Mouse (Mus musculus) macrophage (primary cell): Measurements from ENCODE around the gene Edem1. TPM values are rescaled to one million over a fixed set of nuclear protein-coding genes. Genes with fewer than 3 reads are reported as not detected.

Experiments used
- H3K27ac ChIP-seq: fragments of 350-480 bp; formaldehyde crosslinking; 2 replicates; pipeline ENCODE4 v1.9.0; 2021
- H3K36me3 ChIP-seq: fragments of 350-480 bp; formaldehyde crosslinking; 2 replicates; pipeline ENCODE4 v1.9.0; 2021; ENCODE audit errors: inconsistent target
- H3K4me3 ChIP-seq: fragments of 350-480 bp; formaldehyde crosslinking; 2 replicates; pipeline ENCODE4 v1.9.0; 2021; ENCODE audit errors: inconsistent target
- H3K79me2 ChIP-seq: fragments of 350-480 bp; formaldehyde crosslinking; 2 replicates; pipeline ENCODE4 v1.9.0; 2021; ENCODE audit errors: inconsistent target
- WGBS: methylation state at CpG from one replicate; pipeline ENCODE4 v1.1.7; 2026; ENCODE audit warnings: inconsistent platforms; ENCODE audit not compliant: missing documents; 5-methylcytosine and 5-hydroxymethylcytosine counted together
- polyA plus RNA-seq: library from polyadenylated mRNA; stranded (reverse); fragments of 250-400 nt; gene quantifications from 3 replicates; pipeline ENCODE4 v1.2.4, GENCODE M21; 2018; ENCODE audit warnings: inconsistent platforms
- total RNA-seq, 78 experiments: library from RNA; depleted of rRNA; stranded (reverse); fragments of 250-400 nt; gene quantifications; 1 replicate in 9 of 78; 2 replicates in 24 of 78; 3 replicates in 43 of 78; 4 replicates in 2 of 78; pipeline ENCODE4 v1.2.4; 2018; ENCODE audit warnings: inconsistent platforms in 56 of 78

Gene Edem1
- 100 to 1,000 TPM in 19 of 26 experiments, 10 to 100 TPM in 7; 62.0 to 253 (median 163) TPM for total RNA-seq (2018; cell fraction: chromatin; rRNA removed)
- total RNA-seq (2018; cell fraction: cytosol; rRNA removed) = 100 to 1,000 TPM in 13 of 26 experiments, 10 to 100 TPM in 13; 62.6 to 173 (median 103) TPM
- 100 to 1,000 TPM; 110 to 262 (median 169) TPM for total RNA-seq (2018; cell fraction: nucleus; rRNA removed)
- polyA plus RNA-seq = 91.9 to 108 TPM (median 94.0 TPM) in 3 replicates

DNA sequence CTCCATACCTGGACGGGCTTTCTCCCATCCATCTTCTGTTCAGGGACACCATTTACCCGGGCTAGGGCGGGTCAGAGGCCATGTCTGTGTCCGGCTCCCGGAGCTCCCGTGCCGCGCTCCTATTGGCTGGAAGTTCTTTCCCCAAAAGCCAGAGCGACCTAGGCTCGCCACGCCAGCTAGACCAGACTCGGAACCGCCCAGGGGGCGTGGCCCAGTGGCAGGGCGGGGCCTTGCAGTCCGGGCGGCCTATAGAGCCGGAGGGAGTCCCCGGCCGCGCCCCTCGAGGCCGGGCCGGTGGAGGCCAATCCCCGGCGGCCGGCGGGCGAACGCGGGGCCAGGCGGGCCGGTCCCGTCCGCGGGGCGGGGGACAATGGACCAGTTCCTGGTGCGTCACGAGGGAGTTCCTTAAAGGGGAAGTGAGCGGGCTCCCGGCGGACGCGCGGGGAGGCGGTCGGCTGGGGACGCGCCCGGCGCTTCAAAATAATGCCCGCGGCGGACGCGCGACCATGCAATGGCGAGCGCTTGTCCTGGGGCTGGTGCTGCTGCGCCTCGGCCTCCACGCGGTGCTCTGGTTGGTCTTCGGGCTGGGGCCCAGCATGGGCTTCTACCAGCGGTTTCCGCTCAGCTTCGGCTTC, at the start of gene Edem1:
Edem1 (plus strand) TSS at position 408 of the 635 bp plus-strand sequence.
- peak within 1 kb of the TSS; percentile 92 for H3K4me3 ChIP-seq
- WGBS = under 1% methylated on average over 58 of the region's 67 CpGs
- peaks cover 5% of the 10 kb centered on the region; the same call in 1 of the 2 replicates for H3K36me3 ChIP-seq
- peaks cover 68% of the 10 kb centered on the region for H3K79me2 ChIP-seq
- H3K27ac ChIP-seq = peak within 1 kb of the TSS; percentile 89

DNA sequence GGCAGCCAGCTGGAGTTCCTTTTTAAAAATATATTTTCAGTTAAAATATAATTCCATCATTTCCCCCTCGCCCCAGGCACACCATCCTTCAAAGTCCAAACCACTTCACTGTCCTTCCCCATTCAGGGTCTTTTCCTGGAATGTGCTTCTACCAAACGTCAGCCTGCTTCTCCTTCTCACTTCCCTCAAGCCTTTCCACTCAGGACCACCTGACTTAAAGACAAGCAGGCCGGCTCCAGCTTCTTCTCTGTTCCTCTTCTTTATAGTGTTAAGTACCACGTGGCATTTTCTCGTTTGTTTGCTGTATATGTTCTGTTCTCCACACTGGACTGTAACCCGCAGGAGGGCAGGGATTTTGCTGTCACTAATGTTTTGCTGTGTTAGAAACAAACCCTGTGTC, 46.6 kb upstream of the Edem1 start:
- H3K36me3 ChIP-seq = no peaks in the 10 kb centered on the region
- H3K4me3 ChIP-seq = no peak overlapping the region
- peak overlapping the region; percentile 77 for H3K27ac ChIP-seq
- H3K79me2 ChIP-seq = peaks cover 38% of the 10 kb centered on the region
- WGBS = 8% methylated on average over 6 of the region's 6 CpGs

DNA sequence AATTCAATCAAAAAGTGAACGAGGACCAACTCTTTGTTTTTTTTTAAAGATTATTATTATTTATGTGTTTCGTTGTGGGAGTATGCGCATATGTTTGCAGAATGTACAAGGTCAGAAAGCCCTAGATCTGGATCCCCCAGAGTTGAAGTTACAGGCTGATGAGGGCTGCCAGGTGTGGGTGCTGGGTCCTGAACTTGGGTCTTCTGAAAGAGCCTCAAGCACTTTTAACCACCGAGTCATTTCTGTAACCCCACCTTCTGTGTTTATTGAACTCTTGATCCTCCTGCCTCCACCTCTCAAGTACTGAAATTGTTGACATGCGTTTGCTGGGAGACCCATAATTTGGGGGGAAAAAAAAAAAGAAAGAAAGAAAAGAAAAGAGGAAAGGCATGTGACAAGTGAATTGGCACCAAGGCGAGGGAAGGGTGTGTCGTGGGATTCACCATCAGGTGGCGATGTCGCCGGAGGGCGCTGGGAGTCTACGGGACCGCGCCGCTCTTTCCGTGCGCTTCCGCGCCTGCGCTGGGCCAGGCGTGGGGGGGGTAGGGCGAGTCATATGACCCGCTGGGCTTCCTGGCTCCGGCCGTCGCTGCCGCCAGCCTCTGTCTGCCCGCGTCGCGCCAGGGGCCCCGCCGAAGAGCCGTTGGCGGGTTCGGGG, 45.8 kb upstream of the Edem1 start, which contains the start of gene Arl8b:
Arl8b (plus strand) TSS at position 574 of the 658 bp plus-strand sequence.
- Histone ChIP-seq H3K4me3 (peak within 1 kb of the TSS; percentile 90), H3K36me3 (no peaks in the 10 kb centered on the region), H3K79me2 (peaks cover 46% of the 10 kb centered on the region), H3K27ac (peak within 1 kb of the TSS; percentile 85)
- WGBS = 13% methylated on average over 32 of the region's 36 CpGs

DNA sequence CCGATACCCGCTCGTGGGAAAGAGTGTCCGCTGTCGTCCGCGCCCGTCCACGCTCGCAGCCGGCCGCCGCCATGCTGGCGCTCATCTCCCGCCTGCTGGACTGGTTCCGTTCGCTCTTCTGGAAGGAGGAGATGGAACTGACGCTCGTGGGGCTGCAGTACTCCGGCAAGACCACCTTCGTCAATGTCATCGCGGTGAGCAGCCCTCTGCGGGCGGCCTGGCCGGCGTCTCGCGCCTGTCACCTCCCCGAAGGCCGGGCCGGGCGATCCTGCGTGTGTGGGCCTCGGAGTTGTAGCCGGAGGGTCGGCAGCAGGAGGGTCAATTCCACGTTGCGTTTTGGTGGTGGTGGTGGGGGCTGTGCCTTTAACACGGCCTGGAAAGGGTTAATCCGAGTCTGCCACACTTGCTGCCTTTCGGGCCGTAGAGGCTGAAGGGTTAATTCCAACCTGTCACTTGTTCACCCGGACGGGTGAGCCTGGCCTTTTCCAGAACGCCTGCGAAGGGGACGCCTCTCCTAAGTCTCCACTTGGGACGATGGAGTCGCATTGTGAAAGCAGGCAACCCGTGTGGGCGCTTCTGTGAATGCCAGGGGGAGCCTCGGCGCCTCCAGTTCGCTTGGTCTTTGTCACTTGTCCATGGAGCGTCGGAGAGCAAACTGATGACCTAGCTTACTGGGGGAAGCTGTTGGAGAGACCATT, 45.1 kb upstream of the Edem1 start:
- H3K79me2 ChIP-seq = peaks cover 53% of the 10 kb centered on the region
- peak overlapping the region; percentile 90 for H3K4me3 ChIP-seq
- peak overlapping the region; percentile 85 for H3K27ac ChIP-seq
- H3K36me3 ChIP-seq = no peaks in the 10 kb centered on the region
- under 1% methylated on average over 52 of the region's 57 CpGs for WGBS

DNA sequence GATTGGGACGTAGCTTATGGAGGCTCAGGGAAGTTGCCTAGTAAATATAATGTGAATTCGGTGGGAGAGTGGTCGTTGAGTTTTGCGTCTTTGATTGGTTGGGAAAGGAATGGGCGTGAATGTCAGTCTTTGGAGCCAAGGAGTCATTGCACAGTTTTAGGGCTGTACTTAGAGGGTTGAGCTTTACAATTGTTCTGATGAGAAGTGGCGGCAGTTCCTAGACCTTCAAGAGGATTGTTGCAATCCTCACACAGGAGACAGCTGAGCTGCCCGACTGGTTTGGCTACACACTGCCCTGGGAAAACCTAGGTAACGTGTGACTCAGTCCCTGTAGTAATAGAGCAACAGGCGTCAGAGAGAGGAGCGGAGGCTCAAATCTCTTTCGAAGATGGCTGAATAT, 44.4 kb upstream of the Edem1 start:
- Histone ChIP-seq H3K4me3 (peak overlapping the region; percentile 90), H3K36me3 (0 out of 2 replicates have a peak, but pooled peaks cover 5% of the 10 kb centered on the region), H3K27ac (peak overlapping the region; percentile 85), H3K79me2 (peaks cover 60% of the 10 kb centered on the region)
- WGBS = 16% methylated on average over 10 of the region's 11 CpGs

DNA sequence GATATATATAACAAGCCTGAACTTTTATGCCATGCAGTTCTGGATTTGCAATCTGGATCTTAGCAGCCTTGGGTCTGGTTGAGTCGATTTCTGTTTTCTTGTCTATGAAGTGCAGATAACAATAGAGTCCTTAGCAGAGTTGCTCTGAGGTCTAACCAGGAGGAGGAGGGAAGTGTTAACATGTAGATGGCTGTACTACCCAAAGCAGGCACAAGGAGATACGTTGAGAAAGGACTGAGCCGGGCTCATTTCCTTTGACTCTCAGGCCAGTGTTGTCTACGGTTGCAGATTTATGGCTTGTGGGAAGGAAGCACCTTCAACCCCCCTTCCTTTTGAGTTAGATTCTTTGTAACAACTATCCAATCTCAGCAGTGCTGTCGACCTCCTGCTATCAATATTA, 43.6 kb upstream of the Edem1 start:
- H3K27ac ChIP-seq = peak overlapping the region; percentile 85
- H3K4me3 ChIP-seq = peak overlapping the region; percentile 90
- WGBS = 3% methylated on average over 4 of the region's 5 CpGs
- H3K36me3 ChIP-seq = 0 out of 2 replicates have a peak, but pooled peaks cover 6% of the 10 kb centered on the region
- peaks cover 68% of the 10 kb centered on the region for H3K79me2 ChIP-seq

DNA sequence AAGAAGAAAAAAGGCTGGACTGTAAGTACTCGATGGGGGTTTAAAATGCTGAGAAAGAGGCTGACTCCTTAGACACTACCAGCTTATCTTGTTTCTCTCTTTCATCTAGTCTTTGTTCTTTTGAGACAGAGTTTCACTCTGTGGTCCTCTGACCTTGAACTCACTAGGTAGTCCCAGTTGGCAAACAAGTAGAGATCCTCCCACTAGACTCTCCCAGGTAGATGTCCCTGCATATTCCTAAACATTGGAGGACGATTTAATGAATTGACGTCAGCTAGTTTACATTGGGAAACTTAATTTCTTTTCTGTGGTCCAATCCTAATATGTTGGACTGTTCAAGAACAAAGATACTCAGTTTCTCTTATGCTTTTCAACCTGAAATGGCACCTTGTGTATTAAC, 42.9 kb upstream of the Edem1 start:
- 95% methylated on average over 3 of the region's 3 CpGs for WGBS
- Histone ChIP-seq H3K79me2 (peaks cover 75% of the 10 kb centered on the region), H3K27ac (0 out of 2 replicates have a peak overlapping the region, but pooled peaks have one; percentile 85), H3K36me3 (0 out of 2 replicates have a peak, but pooled peaks cover 6% of the 10 kb centered on the region), H3K4me3 (peak overlapping the region; percentile 90; the same call in 1 of the 2 replicates)

DNA sequence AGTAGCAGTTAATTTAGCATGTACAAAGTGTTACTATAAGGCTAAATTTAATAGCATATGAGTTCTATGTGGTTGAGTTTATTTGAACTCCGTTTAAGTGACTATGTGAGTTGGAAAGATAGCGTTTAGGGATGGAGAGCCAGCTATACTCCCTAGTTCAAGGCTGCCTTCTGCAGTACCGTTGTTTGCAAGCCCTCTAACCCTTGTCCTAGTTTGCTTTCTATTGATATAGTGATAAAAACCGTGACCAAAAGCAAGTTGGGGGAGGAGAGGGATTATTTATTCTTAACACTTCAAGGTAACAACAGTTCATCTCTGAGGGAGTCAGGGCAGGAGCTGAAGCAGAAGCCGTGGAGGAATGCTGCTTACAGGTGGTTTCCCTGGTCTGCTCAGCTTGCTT, 36.9 kb upstream of the Edem1 start:
- 94% methylated on average over 5 of the region's 5 CpGs for WGBS
- H3K27ac ChIP-seq = no peak overlapping the region
- peaks cover 100% of the 10 kb centered on the region for H3K79me2 ChIP-seq
- H3K4me3 ChIP-seq = no peak overlapping the region
- H3K36me3 ChIP-seq = 0 out of 2 replicates have a peak, but pooled peaks cover 6% of the 10 kb centered on the region

DNA sequence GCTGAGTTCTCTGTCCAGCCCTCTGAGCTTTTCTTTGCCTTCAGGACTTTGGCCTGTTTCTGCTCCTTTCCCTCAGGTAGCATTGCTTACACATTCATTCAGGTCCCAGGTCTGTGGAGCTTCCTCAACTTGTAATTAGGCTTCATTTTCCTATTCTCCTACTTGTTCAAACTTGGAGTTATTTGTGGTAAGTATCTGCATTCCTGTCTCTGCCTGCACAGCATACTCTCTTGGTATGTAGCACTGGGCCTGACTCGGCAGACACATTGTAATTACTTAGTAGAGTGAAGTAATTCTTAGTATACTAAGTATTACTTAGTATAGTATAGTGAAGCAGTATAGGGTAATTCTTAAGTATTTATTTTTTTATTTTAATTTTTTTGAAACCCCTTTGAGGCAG, 32.5 kb upstream of the Edem1 start:
- peaks cover 100% of the 10 kb centered on the region for H3K79me2 ChIP-seq
- WGBS = 100% methylated on average over 1 of the region's 1 CpGs
- no peak overlapping the region for H3K27ac ChIP-seq
- H3K4me3 ChIP-seq = no peak overlapping the region
- H3K36me3 ChIP-seq = no peaks in the 10 kb centered on the region

DNA sequence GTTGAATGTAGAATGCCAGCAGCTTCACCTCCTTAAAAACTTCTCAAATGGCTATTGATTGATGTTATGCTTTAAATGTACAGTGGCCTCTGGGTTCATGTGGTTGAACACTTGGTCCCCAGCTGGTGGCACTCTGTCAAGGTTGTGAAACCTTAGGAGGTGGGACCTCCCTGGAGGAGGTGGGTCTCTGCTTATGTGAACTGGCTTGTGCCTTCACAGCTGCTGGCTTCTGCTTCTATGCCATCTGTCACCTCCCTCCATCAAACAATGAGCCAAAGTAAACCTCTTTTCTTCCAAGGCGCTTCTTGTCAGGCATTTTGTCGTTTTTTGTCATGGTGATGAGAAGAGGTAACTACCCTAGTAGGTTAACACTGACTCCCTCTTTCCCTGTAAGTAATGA, 31.7 kb upstream of the Edem1 start:
- 90% methylated on average over 2 of the region's 2 CpGs for WGBS

DNA sequence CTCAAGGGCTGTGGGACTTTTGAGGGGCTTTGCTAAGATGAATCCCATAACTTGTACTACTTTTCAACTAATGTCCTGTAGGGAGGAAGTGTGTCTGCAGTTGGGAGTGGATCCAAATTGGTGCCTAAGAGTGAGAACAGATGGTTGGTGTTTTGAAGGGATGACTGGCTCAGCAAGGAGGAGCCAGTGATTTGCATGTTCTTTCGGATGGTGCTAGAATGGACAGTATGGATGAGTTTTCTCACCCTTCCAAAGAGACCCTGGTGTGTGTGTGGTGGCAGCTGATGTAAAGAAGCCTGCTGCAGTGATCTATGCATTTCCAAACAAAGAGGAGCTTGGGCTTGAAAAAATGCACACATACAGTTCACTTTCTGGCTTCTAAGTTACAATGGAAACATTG, 23.2 kb upstream of the Edem1 start:
- Histone ChIP-seq H3K4me3 (no peak overlapping the region), H3K79me2 (peaks cover 100% of the 10 kb centered on the region), H3K36me3 (no peaks in the 10 kb centered on the region), H3K27ac (no peak overlapping the region)
- 92% methylated on average over 1 of the region's 1 CpGs for WGBS

More for the DNA sequence above, 31.7 kb upstream of the Edem1 start:
- peaks cover 100% of the 10 kb centered on the region for H3K79me2 ChIP-seq
- H3K36me3 ChIP-seq = no peaks in the 10 kb centered on the region
- no peak overlapping the region for H3K27ac ChIP-seq
- H3K4me3 ChIP-seq = no peak overlapping the region

DNA sequence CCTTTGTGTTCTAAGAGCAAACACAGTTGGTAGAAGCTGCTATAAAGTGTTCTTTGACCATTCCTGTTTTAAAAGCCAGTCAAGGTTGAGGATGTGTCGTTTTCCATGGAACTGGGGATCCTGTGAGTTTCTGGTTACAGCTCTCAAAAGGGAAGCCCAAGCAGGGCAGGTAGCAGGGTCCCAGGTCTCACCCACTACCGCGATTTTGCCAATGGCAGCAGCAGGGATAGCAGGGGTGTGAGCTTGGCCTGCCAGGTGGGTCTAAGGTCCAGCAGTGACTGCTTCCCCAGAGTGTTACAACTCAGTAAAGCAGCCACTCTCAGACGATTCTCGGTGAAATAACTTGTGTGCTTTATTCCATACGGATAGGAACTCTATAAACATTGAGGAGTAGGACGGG, 22.6 kb upstream of the Edem1 start:
- WGBS = 99% methylated on average over 7 of the region's 7 CpGs
- Histone ChIP-seq H3K79me2 (peaks cover 100% of the 10 kb centered on the region), H3K4me3 (no peak overlapping the region), H3K36me3 (no peaks in the 10 kb centered on the region), H3K27ac (no peak overlapping the region)

DNA sequence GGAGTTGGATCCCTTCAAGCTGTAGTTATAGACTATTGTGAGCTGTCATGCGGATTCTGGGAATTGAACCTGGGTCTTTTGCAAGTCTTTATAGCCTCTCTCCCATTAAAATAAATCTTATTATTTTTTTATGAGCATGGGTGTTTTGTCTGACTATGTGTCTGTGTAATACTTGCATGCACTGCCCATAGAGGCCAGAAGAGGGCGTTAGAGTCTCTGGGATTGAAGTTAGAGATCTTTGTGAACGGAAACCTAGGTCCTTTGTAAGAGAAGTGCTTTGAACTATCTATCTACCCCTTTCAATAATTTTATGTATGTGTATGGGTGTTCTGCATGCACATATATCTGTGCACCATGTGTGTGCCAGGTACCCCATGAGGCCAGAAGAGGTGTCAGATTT, 21.0 kb upstream of the Edem1 start:
- Histone ChIP-seq H3K27ac (no peak overlapping the region), H3K36me3 (no peaks in the 10 kb centered on the region), H3K79me2 (peaks cover 100% of the 10 kb centered on the region), H3K4me3 (no peak overlapping the region)
- 82% methylated on average over 3 of the region's 3 CpGs for WGBS

DNA sequence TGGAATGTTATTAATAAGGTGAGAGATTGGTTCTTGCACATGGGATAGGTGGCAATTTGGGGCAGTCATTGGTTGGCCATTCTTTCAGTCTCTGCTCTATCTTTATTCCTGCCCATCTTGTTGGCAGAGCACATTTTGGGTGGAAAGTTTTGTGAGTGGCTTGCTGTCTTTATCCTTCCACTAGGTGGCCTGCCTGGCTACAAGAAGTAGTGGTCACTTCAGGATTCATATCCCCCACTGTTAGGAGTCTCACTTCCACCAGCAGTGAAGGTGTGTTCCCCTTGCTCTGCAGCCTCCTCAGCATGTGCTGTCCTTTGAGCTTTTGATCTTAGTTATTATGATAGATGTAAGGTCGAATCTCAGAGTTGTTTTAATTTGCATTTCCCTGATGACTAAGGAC, 19.7 kb upstream of the Edem1 start:
- no peak overlapping the region for H3K4me3 ChIP-seq
- H3K36me3 ChIP-seq = no peaks in the 10 kb centered on the region
- 46% methylated on average over 1 of the region's 1 CpGs for WGBS
- no peak overlapping the region for H3K27ac ChIP-seq
- H3K79me2 ChIP-seq = peaks cover 100% of the 10 kb centered on the region
